Mouse (Mus musculus) embryonic fibroblast, embryonic 13.5 days (primary cell): ENCODE measurements around the gene Pate2. TPM values are rescaled to one million over a fixed set of nuclear protein-coding genes. Genes with fewer than 3 reads are reported as not detected.

Source experiments
- H3K27ac ChIP-seq: 2 replicates; pipeline ENCODE4 v1.5.1; 2012; ENCODE audit warnings: low read length, control low read depth, inconsistent platforms; ENCODE audit not compliant: insufficient read depth
- H3K4me1 ChIP-seq: 2 replicates; pipeline ENCODE4 v1.6.1; 2011; ENCODE audit warnings: low read length; ENCODE audit not compliant: control insufficient read depth, insufficient read depth
- H3K4me3 ChIP-seq: 2 replicates; pipeline ENCODE4 v1.5.1; 2011; ENCODE audit warnings: mild to moderate bottlenecking, control low read depth, low read length; ENCODE audit not compliant: insufficient read depth
- CTCF ChIP-seq: IDR thresholded peaks from 2 replicates; pipeline ENCODE4 v1.5.1; 2011; ENCODE audit warnings: mild to moderate bottlenecking, control low read depth, low read length, moderate library complexity, borderline replicate concordance; ENCODE audit not compliant: insufficient read depth
- POLR2A ChIP-seq: IDR thresholded peaks from 2 replicates; pipeline ENCODE4 v1.6.1; 2011; ENCODE audit warnings: low read depth, mild to moderate bottlenecking, control low read depth, low read length, moderate library complexity
- polyA plus RNA-seq: library from polyadenylated mRNA; stranded (reverse); fragments of >200 nt; gene quantifications from 2 replicates; pipeline ENCODE4 v1.2.4, GENCODE M21; 2011; ENCODE audit warnings: low read depth; ENCODE audit not compliant: missing spikeins, insufficient read length

Pate2 gene
- polyA plus RNA-seq, 1 experiment = 0.23 TPM

DNA sequence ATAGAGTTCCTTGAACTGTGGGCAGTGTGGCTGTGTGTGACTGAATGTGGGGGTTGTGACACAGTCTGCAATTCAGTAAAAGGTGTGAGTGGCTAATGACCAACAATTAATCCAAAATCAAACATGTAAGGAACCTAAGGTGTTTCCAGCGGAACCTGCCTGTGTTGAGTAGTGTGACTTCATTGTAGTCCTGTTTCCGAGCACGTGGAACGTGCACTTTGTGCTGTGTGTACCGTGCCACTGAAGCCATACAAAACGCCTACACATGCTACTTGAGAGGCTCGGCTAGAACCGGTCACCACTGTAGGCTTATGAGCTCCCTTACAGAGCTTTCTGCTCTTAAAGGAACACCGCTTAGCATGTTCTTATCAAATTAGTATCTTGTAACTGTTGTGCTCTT, 21.6 kb upstream of the Pate2 start:
- Histone ChIP-seq H3K27ac (no peak overlapping the region), H3K4me3 (no peak overlapping the region), H3K4me1 (no peaks in the 10 kb centered on the region)
- no peak for TF ChIP-seq CTCF
- no peak for TF ChIP-seq POLR2A

DNA sequence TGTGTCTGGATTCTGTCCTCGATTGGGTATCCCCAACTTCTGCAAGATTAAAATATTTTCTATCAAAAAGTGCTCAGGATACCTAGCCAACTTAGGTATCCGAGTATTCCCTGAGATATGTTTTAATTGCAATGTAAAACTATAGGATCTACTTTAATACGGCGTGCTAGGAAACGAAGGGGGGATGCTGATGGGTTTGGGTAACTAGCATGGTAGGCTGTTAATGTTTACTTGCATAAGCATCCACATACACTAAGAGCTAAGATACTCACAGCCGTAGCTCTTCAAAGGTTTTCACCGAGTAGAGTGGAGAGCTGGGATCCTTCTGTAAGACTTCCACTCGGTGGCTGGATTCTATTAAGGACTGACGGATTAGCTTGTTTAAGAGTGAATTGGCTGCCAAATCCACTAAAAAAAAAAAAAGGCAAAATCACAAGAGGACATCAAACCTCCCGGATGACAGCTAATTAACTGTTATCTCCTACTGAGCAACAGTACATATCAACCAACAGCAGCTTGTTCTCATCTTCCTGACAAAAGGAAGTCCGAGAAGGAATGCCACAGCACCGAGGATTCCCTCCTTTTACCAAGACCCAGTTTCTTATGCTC, 13.5 kb upstream of the Pate2 start:
- H3K4me3 ChIP-seq = no peak overlapping the region
- H3K4me1 ChIP-seq = no peaks in the 10 kb centered on the region
- no peak overlapping the region for H3K27ac ChIP-seq
- TF ChIP-seq POLR2A (no peak), CTCF (no peak)

DNA sequence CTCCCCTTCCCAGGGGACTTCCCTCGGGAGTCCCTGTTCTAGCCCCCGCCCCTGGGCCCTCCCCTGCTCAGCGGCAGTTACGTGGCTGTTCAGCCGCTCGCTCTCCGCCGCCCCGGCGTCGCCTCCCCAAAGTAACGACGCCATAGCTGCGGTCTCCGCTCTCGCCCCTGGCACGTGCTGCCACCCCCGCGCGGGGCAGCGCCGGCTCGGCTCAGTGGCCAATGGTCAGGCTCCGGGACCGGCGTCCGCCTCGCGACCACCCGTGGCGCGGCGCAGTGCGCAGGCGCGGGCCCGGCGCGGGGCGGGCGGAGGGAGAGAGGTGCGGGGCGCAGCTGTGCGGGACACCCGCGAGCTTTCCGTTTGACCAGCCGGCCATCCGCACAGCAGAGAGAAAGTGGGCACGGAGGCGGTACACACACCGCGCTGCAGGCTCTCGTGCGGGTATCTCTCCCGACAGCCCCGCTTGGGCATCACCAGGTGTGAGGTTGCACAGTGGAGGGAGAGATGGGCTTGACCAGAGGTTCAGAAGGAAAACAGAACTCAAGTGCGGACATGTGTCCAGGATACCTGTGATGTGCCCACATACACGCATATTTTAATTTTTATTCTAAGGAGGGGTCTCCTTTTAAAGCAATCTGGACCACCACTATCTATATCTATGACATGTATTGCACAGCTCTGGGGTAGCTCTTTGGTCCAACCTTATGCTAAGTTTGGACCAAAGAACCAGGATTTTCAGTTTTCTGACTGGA, 11.7 kb upstream of the Pate2 start, which contains the start of the genes Ddx25 and Pus3:
TSS of gene Ddx25 (minus strand) at position 272 of the 752 bp plus-strand sequence.
TSS of gene Pus3 (plus strand) at position 339 of the 752 bp plus-strand sequence.
- no peak for TF ChIP-seq CTCF
- no peak for TF ChIP-seq POLR2A
- Histone ChIP-seq H3K4me3 (peak within 1 kb of the TSS; percentile 92), H3K4me1 (no peaks in the 10 kb centered on the region), H3K27ac (peak within 1 kb of the TSS; percentile 39; the same call in 1 of the 2 replicates)

DNA sequence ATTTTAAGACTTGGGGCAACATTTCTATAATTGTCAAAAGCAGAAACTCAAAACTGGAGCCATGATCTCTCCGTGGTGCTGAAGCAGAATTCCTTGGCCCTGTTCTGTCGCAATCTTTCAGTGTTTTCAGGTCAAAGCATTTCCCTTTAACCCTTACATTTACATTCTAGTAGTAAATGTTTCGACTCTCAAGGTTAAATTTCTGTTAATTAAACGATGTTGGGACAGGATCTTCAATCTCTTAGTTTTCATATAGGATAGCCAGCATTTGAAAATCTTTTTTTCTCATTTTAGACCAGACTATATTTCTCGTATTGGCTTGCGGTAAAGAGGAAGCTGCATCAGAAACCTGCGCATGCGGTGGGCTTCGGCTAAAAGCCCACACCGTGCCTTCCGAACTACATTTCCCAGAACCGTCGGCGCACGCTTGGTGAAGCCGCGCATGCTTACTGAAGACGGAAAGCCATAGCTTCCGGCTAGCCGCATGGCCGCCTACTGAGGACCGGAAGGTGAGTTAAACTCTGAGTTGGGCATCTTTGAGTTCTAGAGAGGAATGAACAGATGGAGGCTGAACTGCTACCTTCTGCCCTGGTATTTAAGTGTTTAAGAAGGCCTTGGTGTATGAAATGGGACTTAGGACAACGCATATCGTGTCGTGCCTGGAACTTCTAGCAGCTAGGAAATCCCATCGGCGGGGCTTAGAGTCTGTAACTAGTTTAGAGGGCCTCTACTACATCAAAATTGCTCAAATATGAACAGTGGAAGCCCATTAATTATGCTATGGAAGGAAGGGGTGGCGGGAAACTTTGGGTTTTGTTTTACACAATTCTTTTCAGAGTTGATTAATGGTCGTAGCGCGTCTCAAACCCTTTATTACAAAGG, 10.8 kb upstream of the Pate2 start:
- TF ChIP-seq CTCF (no peak), POLR2A (peak; percentile 84)
- Histone ChIP-seq H3K4me1 (no peaks in the 10 kb centered on the region), H3K27ac (peak overlapping the region; percentile 39; the same call in 1 of the 2 replicates), H3K4me3 (peak overlapping the region; percentile 92)

DNA sequence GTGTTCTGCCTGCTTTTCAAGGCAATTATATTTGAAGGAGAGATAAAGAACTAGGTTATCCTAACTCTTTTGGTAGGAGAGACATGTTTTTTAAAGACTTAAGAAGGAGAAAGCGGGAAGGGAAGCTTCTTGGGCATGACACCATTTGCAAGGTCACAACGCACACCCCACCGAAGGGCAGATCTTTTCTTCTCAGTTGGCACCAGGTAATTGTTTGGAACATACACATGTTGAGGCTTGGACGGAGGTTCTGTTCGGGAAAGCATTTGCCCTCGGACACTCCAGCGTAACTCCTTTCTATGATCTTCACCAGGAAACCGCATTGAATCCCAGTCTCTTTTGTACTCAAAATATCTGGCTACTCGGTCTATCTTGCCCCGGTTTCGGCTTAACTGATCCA, 9.0 kb upstream of the Pate2 start:
- Histone ChIP-seq H3K27ac (no peak overlapping the region), H3K4me1 (no peaks in the 10 kb centered on the region), H3K4me3 (no peak overlapping the region)
- TF ChIP-seq CTCF (no peak), POLR2A (no peak)

DNA sequence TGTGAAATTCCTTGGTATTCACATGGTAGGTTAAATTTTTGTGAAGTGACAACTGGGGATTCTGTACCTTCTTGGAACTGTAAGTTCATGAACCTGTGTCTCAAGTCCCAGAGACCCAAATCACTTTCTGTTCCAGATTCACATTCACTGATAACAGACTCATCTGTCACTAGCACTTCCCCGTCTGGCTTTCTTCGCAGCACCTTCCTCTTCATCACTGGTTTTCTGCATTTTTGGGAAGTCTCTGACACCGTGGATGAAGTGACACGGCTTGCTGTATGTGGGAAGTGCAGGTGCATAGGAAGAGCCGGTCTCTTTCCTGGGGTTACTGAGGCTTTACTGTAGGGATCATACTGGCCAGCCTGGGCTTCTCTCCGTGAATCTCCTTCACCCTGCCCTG, 8.5 kb upstream of the Pate2 start:
- H3K4me3 ChIP-seq = no peak overlapping the region
- TF ChIP-seq POLR2A = no peak
- no peak for TF ChIP-seq CTCF
- no peak overlapping the region for H3K27ac ChIP-seq
- no peaks in the 10 kb centered on the region for H3K4me1 ChIP-seq

DNA sequence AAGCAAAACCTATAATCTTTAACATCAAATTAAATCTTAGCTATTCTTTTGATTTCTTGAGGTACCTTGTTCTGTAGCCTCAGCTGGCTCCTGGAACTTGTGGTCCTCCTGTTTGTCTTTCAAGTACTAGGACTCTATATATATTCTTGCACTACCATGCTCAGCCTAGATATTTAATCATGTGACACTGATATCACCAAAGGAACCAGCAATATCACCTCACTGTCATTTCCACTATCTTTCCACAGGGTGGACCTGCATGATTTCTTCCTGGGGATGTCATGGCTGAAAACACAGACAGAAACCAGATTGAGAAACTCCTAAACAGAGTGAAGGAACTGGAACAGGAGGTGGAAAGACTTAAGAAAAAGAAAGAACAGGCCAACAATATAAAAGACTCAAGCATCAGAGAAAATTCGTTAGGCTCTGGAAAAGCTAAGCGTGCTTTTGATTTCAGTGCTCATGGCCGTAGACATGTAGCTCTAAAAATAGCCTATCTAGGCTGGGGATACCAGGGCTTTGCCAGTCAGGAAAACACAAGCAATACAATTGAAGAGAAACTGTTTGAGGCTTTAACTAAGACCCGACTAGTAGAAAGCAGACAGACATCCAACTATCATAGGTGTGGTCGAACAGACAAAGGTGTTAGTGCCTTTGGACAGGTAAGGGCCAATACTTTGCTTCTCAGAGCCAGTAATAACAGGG, 5.4 kb upstream of the Pate2 start:
- no peak overlapping the region for H3K27ac ChIP-seq
- H3K4me3 ChIP-seq = no peak overlapping the region
- H3K4me1 ChIP-seq = no peaks in the 10 kb centered on the region; the same call in 1 of the 2 replicates
- no peak for TF ChIP-seq POLR2A

DNA sequence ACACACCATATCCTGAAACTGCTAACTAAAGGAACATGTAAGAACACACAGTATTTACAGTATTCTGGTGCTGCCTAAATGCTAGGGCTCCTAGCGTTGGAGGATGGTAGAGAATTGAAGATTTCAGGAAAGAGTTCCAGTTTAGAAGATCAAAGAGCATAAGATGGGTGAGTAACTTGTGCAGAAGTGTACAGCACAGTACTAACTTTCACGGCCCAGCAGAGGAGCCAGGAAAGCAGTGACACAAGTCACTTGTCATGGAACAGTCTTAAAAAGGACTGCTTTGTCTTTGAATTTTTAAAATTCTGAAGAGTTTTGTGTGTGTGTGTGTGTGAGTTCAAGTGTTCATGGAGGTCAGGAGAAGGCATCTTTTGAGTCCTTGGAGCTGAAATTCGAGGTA, 2.1 kb upstream of the Pate2 start:
- Histone ChIP-seq H3K4me1 (no peaks in the 10 kb centered on the region; the same call in 1 of the 2 replicates), H3K4me3 (no peak overlapping the region), H3K27ac (no peak overlapping the region)
- TF ChIP-seq POLR2A (no peak), CTCF (no peak)

DNA sequence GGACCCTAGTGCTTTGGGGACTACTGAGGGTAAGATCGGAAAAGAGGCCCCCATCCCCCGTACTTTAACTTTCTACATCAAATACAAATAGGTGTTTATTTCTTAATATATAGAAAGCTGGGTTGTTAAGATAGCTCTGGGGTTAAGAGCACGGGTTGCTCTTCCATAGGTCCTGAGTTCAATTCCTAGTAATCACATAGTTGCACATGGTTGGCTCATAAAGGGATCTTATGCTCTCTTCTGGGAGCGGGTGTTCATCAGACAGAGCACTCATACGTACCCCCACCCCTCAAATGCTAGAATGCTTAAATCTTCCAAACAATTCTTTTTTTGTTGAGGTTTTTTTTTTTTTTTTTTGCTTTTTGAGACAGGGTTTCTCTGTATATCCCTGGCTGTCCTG, 579 bp downstream of the Pate2 start:
- TF ChIP-seq CTCF (no peak), POLR2A (no peak)
- H3K27ac ChIP-seq = no peak overlapping the region
- H3K4me3 ChIP-seq = peak overlapping the region; percentile 52
- H3K4me1 ChIP-seq = no peaks in the 10 kb centered on the region; the same call in 1 of the 2 replicates
